Mouse (Mus musculus): ENCODE data around the gene Foxf2. TPM values are rescaled to one million over a fixed set of nuclear protein-coding genes. Genes with fewer than 3 reads are reported as not detected.

Foxf2 gene
- total and polyA plus RNA-seq, 2 experiments from 2014 or later, result not detected

DNA sequence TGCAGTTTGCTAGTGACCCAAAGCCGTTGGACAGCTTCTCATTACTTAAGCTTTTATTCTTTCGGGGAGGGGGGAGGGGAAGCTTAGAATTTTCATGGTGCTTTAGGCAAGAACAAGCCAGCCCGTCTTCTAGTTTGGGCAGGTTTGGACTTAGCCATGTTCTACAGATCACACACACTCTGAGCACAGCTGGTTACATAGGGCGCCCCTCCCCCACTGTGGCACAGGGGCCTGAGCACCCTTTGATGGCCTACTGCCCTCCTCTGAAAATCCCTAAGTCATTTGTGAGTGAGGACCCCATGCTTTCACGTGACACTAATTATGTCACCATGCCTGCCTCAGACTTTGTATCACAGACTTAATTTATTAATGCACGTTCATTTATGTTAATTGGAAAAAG lies 35.6 kb downstream of the Foxf2 start:
- H3K9ac ChIP-seq (replicated peaks; ENCODE audit: low read depth, low read length), result no peak overlapping the region
- H3K27ac ChIP-seq (ENCODE audit: low read depth), result no peak overlapping the region
- H3K36me3 ChIP-seq (replicated peaks; ENCODE audit: control insufficient read depth, insufficient read depth, low read length), result no peaks in the 10 kb centered on the region
- no peaks in the 10 kb centered on the region for H3K27me3 ChIP-seq (ENCODE audit: control insufficient read depth, insufficient read depth, low read length)
- DNase-seq (ENCODE audit: low spot score), result no peak
- 64% methylated on average over 6 of the region's 6 CpGs for WGBS
- no peaks in the 10 kb centered on the region for H3K4me1 ChIP-seq (ENCODE audit: control insufficient read depth, insufficient read depth)
- H3K4me3 ChIP-seq (ENCODE audit: low read depth, low read length), result no peak overlapping the region
- ATAC-seq (ENCODE audit: insufficient read depth, low read depth), result no peak
- H3K4me2 ChIP-seq (ENCODE audit: low read depth, low read length), result no peak overlapping the region
- TF ChIP-seq EP300 (IDR thresholded peaks at IDR 0.05; ENCODE audit: low read depth), result no peak
- no peak for TF ChIP-seq CTCF (IDR thresholded peaks at IDR 0.05; ENCODE audit: low read depth)
- H3K9me3 ChIP-seq (replicated peaks; ENCODE audit: control insufficient read depth, low read length), result no peaks in the 10 kb centered on the region

DNA sequence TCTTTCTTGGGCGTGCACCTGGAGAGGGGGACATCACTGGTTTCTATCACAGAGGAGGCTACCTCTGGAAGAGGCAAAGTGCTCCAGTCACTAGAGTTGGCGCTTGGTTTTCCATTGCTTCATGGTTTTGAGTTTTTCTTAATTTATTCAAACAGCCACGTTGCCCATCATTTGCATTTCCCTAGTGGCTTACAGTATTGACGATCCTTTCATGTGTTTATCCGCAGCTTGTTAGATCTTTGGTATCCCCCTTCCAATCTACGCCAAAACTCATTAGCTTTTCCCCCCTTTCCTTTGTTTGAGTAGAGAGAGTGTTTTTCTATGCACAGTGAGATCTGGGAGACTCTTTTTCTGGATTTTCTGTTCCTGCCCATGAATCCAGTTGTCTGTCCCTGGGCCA lies 39.8 kb downstream of the Foxf2 start:
- Histone ChIP-seq H3K4me1 (ENCODE audit: control insufficient read depth, insufficient read depth) (no peaks in the 10 kb centered on the region), H3K27ac (ENCODE audit: low read depth) (no peak overlapping the region), H3K4me3 (ENCODE audit: low read depth, low read length) (no peak overlapping the region), H3K9ac (replicated peaks; ENCODE audit: low read depth, low read length) (no peak overlapping the region), H3K4me2 (ENCODE audit: low read depth, low read length) (no peak overlapping the region), H3K9me3 (replicated peaks; ENCODE audit: control insufficient read depth, low read length) (no peaks in the 10 kb centered on the region), H3K27me3 (ENCODE audit: control insufficient read depth, insufficient read depth, low read length) (no peaks in the 10 kb centered on the region), H3K36me3 (replicated peaks; ENCODE audit: control insufficient read depth, insufficient read depth, low read length) (no peaks in the 10 kb centered on the region)
- no peak for TF ChIP-seq CTCF (IDR thresholded peaks at IDR 0.05; ENCODE audit: low read depth)
- no peak for TF ChIP-seq EP300 (IDR thresholded peaks at IDR 0.05; ENCODE audit: low read depth)
- DNase-seq (ENCODE audit: low spot score), result no peak
- WGBS, result 68% methylated on average over 6 of the region's 6 CpGs
- no peak for ATAC-seq (ENCODE audit: insufficient read depth, low read depth)

DNA sequence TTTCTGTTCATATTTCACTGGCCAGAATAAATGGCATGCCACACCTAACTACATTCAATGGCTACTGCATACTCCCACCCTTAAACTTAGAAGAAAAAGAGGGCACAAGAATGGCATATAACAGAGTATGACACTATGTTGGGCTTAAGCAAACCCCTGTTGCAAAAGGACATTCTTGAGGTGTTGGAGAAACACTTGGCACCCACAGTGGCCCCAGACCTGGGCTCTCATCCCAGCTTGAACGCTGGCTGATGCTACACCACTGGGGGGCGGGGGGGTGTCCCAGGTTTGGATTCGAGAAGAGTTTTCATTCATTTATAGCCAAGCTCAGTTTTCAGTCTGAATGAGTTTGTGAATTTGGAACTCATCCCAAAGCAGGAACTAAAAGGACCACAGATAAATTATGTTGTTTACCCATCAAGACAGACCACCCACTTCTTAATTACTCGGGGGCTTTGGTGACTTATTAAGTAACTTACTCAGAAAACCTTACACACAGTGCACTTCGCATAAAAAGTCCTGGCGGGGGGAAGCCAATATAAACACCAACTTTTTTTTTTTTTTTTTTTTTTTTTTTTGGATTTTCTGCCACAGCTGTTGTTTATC lies 42.4 kb downstream of the Foxf2 start:
- Histone ChIP-seq H3K27me3 (ENCODE audit: control insufficient read depth, insufficient read depth, low read length) (no peaks in the 10 kb centered on the region), H3K4me3 (ENCODE audit: low read depth, low read length) (no peak overlapping the region), H3K9me3 (replicated peaks; ENCODE audit: control insufficient read depth, low read length) (no peaks in the 10 kb centered on the region), H3K36me3 (replicated peaks; ENCODE audit: control insufficient read depth, insufficient read depth, low read length) (no peaks in the 10 kb centered on the region), H3K27ac (ENCODE audit: low read depth) (no peak overlapping the region), H3K4me2 (ENCODE audit: low read depth, low read length) (no peak overlapping the region), H3K9ac (replicated peaks; ENCODE audit: low read depth, low read length) (no peak overlapping the region), H3K4me1 (ENCODE audit: control insufficient read depth, insufficient read depth) (no peaks in the 10 kb centered on the region)
- no peak for ATAC-seq (ENCODE audit: insufficient read depth, low read depth)
- WGBS, result 72% methylated on average over 6 of the region's 6 CpGs
- TF ChIP-seq EP300 (IDR thresholded peaks at IDR 0.05; ENCODE audit: low read depth), result no peak
- TF ChIP-seq CTCF (IDR thresholded peaks at IDR 0.05; ENCODE audit: low read depth), result no peak
- DNase-seq (ENCODE audit: low spot score), result no peak

DNA sequence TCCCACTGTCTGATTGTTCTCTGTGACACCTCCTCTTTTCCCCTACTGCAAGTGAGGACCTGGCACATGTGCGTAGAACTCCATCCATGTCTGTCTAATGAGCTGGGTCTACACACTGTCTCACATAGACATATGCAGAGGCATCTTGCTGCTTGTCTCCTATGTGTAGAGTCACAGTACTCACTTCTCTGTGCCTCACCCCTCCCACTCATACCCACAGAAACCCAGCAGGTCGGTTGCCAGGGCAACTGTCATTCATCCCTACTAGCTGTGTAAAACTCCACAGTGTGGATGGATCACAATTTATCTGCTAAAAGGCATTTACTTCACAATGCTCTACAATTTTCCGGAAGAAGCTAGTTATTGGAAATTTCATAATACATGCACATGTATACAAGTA lies 46.5 kb downstream of the Foxf2 start:
- no peak overlapping the region for H3K4me3 ChIP-seq (ENCODE audit: low read depth, low read length)
- no peak for ATAC-seq (ENCODE audit: insufficient read depth, low read depth)
- H3K4me1 ChIP-seq (ENCODE audit: control insufficient read depth, insufficient read depth), result no peaks in the 10 kb centered on the region
- no peak overlapping the region for H3K9ac ChIP-seq (replicated peaks; ENCODE audit: low read depth, low read length)
- no peaks in the 10 kb centered on the region for H3K27me3 ChIP-seq (ENCODE audit: control insufficient read depth, insufficient read depth, low read length)
- TF ChIP-seq EP300 (IDR thresholded peaks at IDR 0.05; ENCODE audit: low read depth) (no peak), CTCF (IDR thresholded peaks at IDR 0.05; ENCODE audit: low read depth) (no peak)
- no peak overlapping the region for H3K4me2 ChIP-seq (ENCODE audit: low read depth, low read length)
- 87% methylated on average over 3 of the region's 3 CpGs for WGBS
- no peaks in the 10 kb centered on the region for H3K9me3 ChIP-seq (replicated peaks; ENCODE audit: control insufficient read depth, low read length)
- no peak for DNase-seq (ENCODE audit: low spot score)
- no peak overlapping the region for H3K27ac ChIP-seq (ENCODE audit: low read depth)
- H3K36me3 ChIP-seq (replicated peaks; ENCODE audit: control insufficient read depth, insufficient read depth, low read length), result no peaks in the 10 kb centered on the region

Small RNA genes lying within 50 kb of the gene (microRNA-seq; reads per million reads assigned to microRNA genes)
- not detected for gene Gm27516

Other genes starting within 250 kb of the Foxf2 start
- 0.54 and 8.0 TPM in 2 replicates for gene Foxq1, start 69.7 kb upstream of the Foxf2 start, total RNA-seq (2014; rRNA removed; ENCODE audit: low replicate concordance)
- 0.07 TPM in 2 replicates for gene Foxq1, start 69.7 kb upstream of the Foxf2 start, polyA plus RNA-seq (2015; fragmentation: Nextera tagmentation; extraction: Ambion mirVana)
- gene A530084C06Rik, start 66.5 kb upstream of the Foxf2 start, total RNA-seq (2014; rRNA removed; ENCODE audit: low replicate concordance), result not detected in 2 replicates
- not detected in 2 replicates for gene A530084C06Rik, start 66.5 kb upstream of the Foxf2 start, polyA plus RNA-seq (2015; fragmentation: Nextera tagmentation; extraction: Ambion mirVana)
- 20.0 and 22.6 TPM in 2 replicates for gene Foxc1, start 180.8 kb downstream of the Foxf2 start, total RNA-seq (2014; rRNA removed; ENCODE audit: low replicate concordance)
- 1.5 and 1.6 TPM in 2 replicates for gene Foxc1, start 180.8 kb downstream of the Foxf2 start, polyA plus RNA-seq (2015; fragmentation: Nextera tagmentation; extraction: Ambion mirVana)

Data from heart, postnatal 0 days (tissue).